Mouse (Mus musculus) cerebellum, adult 2 months (tissue): ENCODE results near the gene Themis3. TPM values are rescaled to one million over a fixed set of nuclear protein-coding genes. Genes with fewer than 3 reads are reported as not detected.

Source experiments
- DNase-seq, 2 experiments: peaks; one replicate each; pipeline ENCODE4 v3.0.0; 2021
- H3K27ac ChIP-seq: fragments of 200-500 bp; 2 replicates; pipeline ENCODE4 v1.5.1; 2012; ENCODE audit warnings: low read length, control low read depth, inconsistent platforms; ENCODE audit not compliant: insufficient read depth
- H3K27me3 ChIP-seq: fragments of 200-500 bp; 2 replicates; pipeline ENCODE4 v1.6.1; 2012; ENCODE audit warnings: inconsistent platforms, mild to moderate bottlenecking, low read length, moderate library complexity; ENCODE audit not compliant: control insufficient read depth, insufficient read depth
- H3K4me1 ChIP-seq: fragments of 200-500 bp; 2 replicates; pipeline ENCODE4 v1.6.1; 2011; ENCODE audit warnings: low read length; ENCODE audit not compliant: control insufficient read depth, insufficient read depth
- H3K4me3 ChIP-seq: fragments of 200-500 bp; replicated peaks from 2 replicates; pipeline ENCODE3; 2011; ENCODE audit warnings: mild to moderate bottlenecking, low read depth, low read length, control low read depth; ENCODE audit not compliant: insufficient read depth
- CTCF ChIP-seq: fragments of 200-500 bp; IDR thresholded peaks from 2 replicates; pipeline ENCODE4 v1.5.1; 2011; ENCODE audit warnings: low read depth, mild to moderate bottlenecking, control low read depth, low read length, moderate library complexity, borderline replicate concordance; ENCODE audit not compliant: insufficient read depth
- POLR2A ChIP-seq: fragments of 200-500 bp; IDR thresholded peaks from 2 replicates; pipeline ENCODE4 v1.6.1; 2011; ENCODE audit warnings: low read length, control low read depth, borderline replicate concordance; ENCODE audit not compliant: insufficient read depth
- WGBS: fragments of 180-500 bp; shearing (Covaris S2); methylation state at CpG from one replicate; pipeline ENCODE4 v1.1.7; 2018; 5-methylcytosine and 5-hydroxymethylcytosine counted together
- polyA plus RNA-seq: library from polyadenylated mRNA; depleted of rRNA; stranded (reverse); fragments of >200 nt; gene quantifications from 2 replicates; pipeline ENCODE4 v1.2.3, GENCODE M21; 2012; rRNA removed

The Themis3 gene
- not detected in 2 replicates for polyA plus RNA-seq

DNA sequence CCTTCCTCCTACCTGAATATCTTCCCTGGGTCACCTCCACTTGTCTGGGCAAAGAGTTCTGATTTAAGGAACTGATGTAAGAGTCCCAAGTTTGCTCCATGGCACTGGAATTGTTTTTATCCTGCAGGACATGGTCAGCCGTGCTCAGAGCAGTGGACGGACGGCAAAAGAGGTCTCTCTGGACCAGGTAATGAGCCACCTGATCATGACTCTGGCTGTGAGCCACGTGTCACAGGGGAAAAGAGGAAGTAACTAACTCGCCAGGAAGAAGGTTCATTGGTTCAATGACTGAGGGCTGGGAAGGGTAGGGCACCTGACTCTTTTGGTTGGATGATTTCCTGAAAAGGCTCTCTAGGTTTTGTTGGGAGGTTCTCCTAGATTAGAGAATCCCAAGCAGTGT, at the start of gene Themis3:
TSS of gene Themis3 (minus strand) at position 187 of the 400 bp plus-strand sequence.
- TF ChIP-seq CTCF: no peak
- no peak for TF ChIP-seq POLR2A
- Histone ChIP-seq H3K27me3 (no peaks in the 10 kb centered on the region), H3K4me3 (no peak within 1 kb of the TSS), H3K4me1 (no peaks in the 10 kb centered on the region; the same call in 1 of the 2 replicates), H3K27ac (no peak within 1 kb of the TSS)
- WGBS: 68% methylated on average over 5 of the region's 5 CpGs
- no peak for DNase-seq

DNA sequence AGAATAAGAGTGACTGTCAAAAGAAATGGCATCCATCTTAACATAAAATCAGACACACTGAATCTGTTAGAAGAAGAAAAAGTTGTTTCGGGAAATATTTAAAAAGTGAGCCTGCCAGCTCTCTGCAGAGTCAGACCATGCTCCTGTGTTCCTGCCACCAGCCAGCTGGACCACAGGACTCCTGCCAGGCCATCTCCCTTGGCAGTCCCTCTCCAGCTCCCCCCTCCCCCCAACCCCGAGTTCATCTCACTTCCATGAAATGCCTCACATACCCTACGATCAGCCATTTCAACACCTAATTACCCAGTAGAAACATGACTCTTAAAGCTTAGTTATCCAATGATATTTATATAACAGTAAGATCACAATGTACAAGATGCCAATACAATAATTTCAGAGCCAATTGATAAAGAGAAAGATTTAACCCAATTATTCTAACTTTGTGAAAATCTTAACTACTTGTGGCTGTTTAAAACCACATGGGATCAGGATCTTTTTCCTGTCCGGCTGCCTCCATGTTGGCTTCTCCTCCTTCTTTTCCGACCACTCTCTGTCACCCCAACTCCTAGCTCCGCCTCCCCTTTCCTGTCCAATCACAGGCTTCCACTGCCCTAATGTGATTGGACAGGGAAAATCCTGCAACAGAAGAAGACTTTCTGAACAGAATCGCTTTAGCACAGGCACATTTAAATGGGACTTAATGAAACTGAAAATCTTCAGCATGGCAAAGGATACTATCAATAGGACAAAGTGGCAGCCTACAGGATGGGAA, 43.7 kb upstream of the Themis3 start:
- no peak overlapping the region for H3K4me3 ChIP-seq
- no peaks in the 10 kb centered on the region for H3K4me1 ChIP-seq
- no peak for TF ChIP-seq CTCF
- no peak for TF ChIP-seq POLR2A
- DNase-seq: no peak
- no peaks in the 10 kb centered on the region for H3K27me3 ChIP-seq
- 50% methylated on average over 7 of the region's 7 CpGs for WGBS
- no peak overlapping the region for H3K27ac ChIP-seq

DNA sequence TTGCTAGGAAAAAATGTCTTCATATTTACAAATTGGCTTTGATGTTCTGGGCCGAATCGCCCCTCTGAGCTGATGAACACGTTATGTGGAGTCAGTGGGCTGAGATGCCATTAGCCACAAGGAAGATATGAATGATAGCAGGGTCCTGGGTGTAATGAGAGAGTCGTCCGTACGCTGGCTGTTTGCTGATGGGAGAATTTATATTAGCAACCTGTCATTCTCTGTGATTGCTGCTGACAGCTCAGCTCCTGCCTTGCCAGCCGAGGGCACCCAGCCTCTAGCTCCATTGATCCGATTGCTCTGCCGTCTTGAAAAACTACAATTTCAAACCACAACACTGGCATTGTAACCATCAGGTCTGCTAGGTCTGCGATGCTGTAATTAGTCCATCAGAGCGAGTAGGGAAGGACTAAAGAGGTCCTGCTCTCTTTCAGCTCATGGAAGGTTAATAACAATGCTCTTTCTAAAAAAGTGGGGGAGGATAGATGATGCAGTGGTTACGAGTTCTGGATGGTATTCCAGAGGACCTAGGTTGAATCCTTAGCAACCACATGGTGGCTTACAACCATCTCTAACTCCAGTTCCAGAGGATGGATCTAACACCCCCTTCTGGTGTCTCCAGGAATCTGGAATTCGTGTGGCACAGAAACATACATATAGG, 25.7 kb upstream of the Themis3 start:
- DNase-seq: no peak
- H3K4me3 ChIP-seq: no peak overlapping the region
- TF ChIP-seq CTCF (no peak), POLR2A (no peak)
- H3K4me1 ChIP-seq: no peaks in the 10 kb centered on the region
- no peak overlapping the region for H3K27ac ChIP-seq
- 70% methylated on average over 13 of the region's 13 CpGs for WGBS
- no peaks in the 10 kb centered on the region for H3K27me3 ChIP-seq

DNA sequence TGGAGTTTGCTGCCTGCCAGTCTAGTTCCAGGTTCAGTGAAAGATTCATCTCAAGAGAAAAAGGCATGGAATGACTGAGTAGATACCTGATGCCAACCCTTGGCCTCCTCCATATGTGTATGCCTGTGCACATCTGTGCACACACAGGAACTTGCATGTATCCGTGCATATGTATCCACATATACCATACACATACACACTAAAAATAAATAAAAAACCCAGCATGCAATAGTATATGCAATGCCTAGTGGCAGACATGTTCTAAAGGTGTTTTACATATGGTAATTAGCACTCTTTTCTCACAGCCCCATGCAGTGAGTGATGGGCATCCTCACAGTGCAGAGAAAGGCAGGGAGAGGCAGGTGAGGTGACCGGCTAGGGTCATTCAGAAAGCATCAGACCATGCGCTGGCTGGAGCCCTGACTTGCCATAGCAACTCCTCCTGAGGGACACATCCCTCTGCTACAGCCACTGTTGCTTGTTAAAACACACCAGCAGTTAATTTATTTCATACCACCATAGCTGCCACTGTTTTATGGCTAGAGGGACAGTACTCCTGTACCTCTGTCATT, 24.9 kb upstream of the Themis3 start:
- no peak overlapping the region for H3K27ac ChIP-seq
- no peak for TF ChIP-seq POLR2A
- no peak for TF ChIP-seq CTCF
- WGBS: 79% methylated on average over 3 of the region's 3 CpGs
- H3K4me1 ChIP-seq: no peaks in the 10 kb centered on the region
- H3K27me3 ChIP-seq: no peaks in the 10 kb centered on the region
- DNase-seq: no peak
- no peak overlapping the region for H3K4me3 ChIP-seq

DNA sequence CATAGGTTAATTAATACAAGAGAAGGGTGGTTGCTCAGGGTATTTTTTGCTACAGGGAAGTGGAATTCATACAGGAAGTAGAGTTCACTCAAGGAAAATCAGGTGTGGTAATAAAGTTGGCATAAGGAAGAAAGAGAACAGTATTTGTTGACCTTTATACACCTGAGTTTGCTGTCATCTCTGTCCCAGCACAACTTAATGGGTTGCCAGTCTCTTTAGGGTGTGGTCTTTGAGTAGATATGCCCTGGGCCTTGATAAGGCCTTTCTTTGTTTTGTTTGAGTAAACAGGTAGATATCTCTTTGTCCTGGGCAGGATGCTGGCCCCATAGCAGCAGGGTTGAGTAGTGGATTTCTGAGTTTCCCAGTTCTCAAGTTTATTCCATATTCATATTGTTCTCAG, 15.6 kb upstream of the Themis3 start:
- TF ChIP-seq POLR2A: no peak
- no peak for TF ChIP-seq CTCF
- Histone ChIP-seq H3K27ac (no peak overlapping the region), H3K27me3 (no peaks in the 10 kb centered on the region), H3K4me3 (no peak overlapping the region), H3K4me1 (no peaks in the 10 kb centered on the region)
- no peak for DNase-seq

DNA sequence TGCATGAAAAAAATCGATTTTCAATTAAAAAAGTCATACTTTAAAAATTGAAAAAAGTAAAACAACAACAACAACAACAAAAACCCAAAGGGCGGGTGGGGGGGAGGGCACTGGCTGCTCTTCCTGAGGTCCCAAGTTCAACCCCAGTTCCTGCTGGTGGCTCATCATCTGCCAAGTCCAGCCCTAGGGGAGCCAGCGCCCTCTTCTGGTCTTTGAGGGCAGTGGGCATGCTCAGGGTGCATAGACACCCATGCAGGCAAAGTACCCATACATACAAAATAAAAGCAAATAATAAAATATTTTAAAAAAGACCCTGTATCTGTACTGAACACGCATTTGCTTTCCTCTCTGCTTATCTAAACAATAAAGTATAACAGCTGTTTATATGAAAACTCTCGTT, 10.5 kb upstream of the Themis3 start:
- TF ChIP-seq POLR2A (no peak), CTCF (no peak)
- no peaks in the 10 kb centered on the region for H3K4me1 ChIP-seq
- H3K4me3 ChIP-seq: no peak overlapping the region
- DNase-seq: no peak
- 77% methylated on average over 5 of the region's 5 CpGs for WGBS
- H3K27me3 ChIP-seq: no peaks in the 10 kb centered on the region
- no peak overlapping the region for H3K27ac ChIP-seq

DNA sequence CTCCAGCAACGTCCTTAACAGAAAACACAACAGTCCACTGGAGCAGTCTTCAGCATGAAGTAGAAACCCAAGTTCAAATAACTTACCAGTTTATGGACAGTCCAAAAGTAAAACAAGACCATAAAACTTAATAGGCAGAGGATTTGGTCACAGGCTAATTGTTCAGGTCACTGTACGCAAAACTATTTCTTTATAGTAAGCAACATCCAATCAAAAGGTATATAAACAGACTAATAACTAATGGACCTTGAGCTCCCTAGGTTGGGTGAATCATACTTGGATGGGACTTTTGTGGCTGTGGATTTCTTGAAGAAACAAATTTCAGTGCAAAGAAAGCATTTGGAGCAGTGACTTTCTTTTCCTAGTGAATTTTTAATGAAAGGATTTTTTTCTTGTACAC, 6.8 kb upstream of the Themis3 start:
- TF ChIP-seq CTCF: no peak
- no peak for TF ChIP-seq POLR2A
- Histone ChIP-seq H3K27me3 (no peaks in the 10 kb centered on the region), H3K4me1 (no peaks in the 10 kb centered on the region), H3K27ac (no peak overlapping the region), H3K4me3 (no peak overlapping the region)
- DNase-seq: no peak
- WGBS: 93% methylated on average over 2 of the region's 2 CpGs
